Mouse (Mus musculus) urinary bladder, postnatal 14 days (tissue): ENCODE measurements around the gene Maml1.

Experiments
- DNase-seq: peaks from one replicate; pipeline ENCODE4 v3.0.0; 2021; ENCODE audit warnings: low spot score

Gene Maml1

GRCm38 (mm10) chr11:50238821-50239791 is 53.0 kb downstream of the Maml1 start:
- no peak for DNase-seq

DNA sequence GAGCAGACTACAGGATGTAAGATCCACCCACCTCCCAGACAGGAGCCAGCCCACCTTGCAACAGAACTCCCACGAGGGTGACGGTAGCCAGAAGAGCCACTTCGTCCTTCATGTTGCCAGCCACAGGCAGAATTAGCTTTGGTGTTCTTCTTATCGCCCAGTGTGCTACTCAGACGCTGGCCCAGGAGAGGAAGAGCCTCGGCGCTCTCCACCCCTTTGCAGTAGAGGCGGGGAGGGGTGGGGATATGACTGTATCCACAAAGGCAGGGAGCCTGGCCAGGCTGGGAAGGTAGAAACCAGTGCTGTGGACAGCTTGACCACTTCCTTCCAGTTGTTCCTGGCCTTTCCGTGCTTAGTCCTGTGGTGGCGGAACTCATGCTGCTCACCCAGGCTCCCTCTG is 53.8 kb downstream of the Maml1 start, which contains the start of gene Ltc4s:
Gene Ltc4s, minus strand, starts transcription at position 293 of the 400 bp plus-strand sequence.
- no peak for DNase-seq

- peak; percentile 29 for DNase-seq
Measured at GRCm38 (mm10) chr11:50236937-50237835, 54.9 kb downstream of the Maml1 start.

- peak; percentile 90 for DNase-seq
Measured at GRCm38 (mm10) chr11:50236540-50236936, 55.6 kb downstream of the Maml1 start.

GRCm38 (mm10) chr11:50234606-50235005 is 57.5 kb downstream of the Maml1 start:
- no peak for DNase-seq

DNA sequence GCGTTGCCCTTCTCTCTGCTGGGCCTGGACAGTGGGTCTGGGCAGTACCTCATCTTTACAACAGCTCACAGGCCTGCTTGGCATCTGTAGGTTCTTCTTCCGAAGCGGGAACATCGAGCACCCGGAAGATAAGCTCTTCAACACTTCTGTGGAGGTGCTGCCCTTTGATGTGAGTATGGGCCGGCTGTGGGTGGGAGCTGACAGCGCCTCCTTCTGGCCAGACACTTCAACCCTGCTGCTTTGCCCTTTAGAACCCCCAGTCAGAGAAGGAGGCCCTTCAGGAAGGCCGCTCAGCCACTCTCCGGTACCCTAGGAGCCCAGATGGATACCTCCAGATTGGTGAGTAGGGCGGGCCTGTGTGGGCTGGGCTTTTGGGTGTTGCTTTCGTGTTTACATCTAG is 58.1 kb downstream of the Maml1 start:
- DNase-seq = no peak

- DNase-seq = no peak
Measured at GRCm38 (mm10) chr11:50233022-50233421, 59.1 kb downstream of the Maml1 start.

DNA sequence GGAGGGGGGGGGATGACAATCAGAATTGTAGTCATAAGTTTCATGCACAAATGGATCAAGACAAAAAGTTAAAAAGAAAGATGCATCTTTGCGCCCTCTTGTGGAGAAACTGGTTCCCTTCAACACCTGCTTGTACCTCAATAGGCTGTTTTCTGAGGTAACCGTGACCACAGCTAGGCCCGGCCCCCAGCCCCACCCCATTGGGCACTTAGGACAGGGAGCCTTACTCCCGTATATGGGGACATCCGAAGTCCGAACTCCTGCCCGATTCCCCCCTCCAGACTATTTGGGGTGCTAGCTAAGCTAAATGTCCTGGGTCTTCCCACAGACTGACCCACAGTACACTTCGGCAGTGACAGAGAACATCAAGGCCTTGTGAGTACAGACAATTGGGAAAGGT is 60.7 kb downstream of the Maml1 start:
- peak; percentile 68 for DNase-seq

GRCm38 (mm10) chr11:50230481-50231304 is 61.4 kb downstream of the Maml1 start:
- peak; percentile 25 for DNase-seq

GRCm38 (mm10) chr11:50229252-50229910 is 62.7 kb downstream of the Maml1 start:
- DNase-seq = no peak

- DNase-seq = peak; percentile 34
Measured at GRCm38 (mm10) chr11:50228772-50229171, 63.3 kb downstream of the Maml1 start.

GRCm38 (mm10) chr11:50227736-50228135 is 64.4 kb downstream of the Maml1 start:
- DNase-seq = no peak

GRCm38 (mm10) chr11:50227226-50227625 is 64.9 kb downstream of the Maml1 start:
- no peak for DNase-seq

DNA sequence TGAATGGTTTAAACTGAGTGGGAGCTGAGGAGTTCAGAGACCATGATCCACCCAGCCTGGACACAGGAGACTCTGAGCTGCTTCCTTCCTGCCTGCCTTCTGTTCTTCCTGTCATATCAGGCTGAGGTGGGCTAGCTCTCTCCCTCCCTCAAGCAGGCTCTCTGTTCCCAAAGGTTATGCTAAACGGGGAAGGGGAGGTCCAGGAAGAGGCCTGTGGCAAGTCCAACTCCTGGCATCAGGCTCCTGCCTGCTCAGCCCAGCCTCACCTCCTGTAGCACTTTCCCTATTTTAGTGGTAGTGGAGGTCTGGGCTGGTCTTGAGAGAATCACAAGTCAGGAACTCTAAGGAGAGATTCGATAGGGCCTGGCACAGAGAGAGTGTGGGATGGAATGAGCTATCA is 65.7 kb downstream of the Maml1 start:
- DNase-seq = no peak

DNA sequence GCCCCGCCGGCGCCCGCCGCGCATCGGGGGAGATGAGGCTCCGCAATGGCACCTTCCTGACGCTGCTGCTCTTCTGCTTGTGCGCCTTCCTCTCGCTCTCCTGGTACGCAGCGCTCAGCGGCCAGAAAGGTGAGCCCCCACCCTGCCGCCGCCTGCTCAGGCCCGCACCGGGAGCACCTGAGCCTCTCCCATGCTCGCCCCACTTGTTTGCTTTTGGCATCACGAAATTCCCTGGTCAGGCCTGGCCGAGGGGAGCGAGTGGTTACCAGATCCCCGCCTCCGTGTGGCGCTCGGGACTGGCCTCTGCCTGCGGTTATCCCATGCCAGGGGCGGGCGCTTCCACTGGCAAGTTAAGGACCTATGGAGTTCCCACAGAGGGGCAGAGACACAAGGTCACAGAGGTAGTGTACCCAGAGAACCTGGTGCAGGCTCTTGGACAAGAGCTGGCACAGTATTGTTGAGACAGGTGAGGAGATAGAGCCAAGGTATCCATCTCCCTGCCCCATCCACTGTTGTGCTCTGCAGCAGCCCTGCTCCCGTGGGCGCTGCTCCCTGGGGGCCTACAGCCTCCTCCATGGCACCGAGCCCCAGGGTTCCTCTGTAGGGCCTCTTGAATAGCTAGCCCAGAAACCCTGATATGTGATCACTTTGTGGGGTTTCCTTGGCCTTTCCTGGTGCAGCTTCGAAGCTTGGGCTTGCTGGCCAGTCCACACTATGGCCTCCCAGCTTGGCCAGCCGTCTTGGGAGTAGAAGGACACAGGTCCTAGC is 66.3 kb downstream of the Maml1 start:
- DNase-seq = peak; percentile 48

DNA sequence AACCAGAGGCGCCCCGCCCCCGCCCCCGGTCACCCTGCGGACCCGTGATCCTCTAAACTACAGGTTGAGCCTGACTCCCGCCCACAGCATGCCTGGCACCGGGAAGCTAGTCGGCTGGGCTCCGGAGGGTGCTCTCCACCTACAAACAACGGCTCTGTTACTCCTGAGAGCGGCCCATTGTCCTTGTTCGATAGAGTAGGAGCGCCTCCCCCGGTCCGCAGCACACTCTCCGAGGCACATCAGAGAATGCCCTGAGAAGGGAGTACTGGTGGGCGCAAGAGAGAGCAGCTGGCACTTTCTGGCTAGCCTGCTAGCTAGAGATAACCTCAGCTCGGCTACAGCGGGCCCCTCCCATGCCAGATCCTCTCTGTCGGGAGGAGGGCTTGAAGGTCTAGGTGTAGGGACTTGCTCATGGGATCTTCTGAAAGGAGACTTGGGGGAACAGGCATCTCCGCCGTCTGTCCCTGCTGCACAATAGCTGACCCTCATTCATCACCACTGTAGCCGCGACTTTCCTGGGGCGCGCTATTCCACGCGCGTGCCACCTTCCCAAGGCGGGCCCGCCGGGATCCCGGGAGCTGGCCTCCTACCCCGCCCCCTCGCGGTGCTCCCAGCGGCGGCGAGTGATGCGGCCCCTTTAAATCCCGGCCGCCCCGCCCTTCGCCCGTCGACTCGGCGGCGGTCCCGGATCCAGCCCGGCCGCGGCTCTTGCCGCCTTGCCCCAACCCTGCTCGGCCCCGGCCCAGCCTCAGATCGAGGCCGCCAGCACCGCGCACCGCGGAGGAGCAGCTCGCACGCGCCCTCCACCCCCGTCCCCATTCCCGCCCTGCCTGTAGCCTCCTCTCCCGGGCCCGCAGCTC is 67.2 kb downstream of the Maml1 start:
- DNase-seq = peak; percentile 90

DNA sequence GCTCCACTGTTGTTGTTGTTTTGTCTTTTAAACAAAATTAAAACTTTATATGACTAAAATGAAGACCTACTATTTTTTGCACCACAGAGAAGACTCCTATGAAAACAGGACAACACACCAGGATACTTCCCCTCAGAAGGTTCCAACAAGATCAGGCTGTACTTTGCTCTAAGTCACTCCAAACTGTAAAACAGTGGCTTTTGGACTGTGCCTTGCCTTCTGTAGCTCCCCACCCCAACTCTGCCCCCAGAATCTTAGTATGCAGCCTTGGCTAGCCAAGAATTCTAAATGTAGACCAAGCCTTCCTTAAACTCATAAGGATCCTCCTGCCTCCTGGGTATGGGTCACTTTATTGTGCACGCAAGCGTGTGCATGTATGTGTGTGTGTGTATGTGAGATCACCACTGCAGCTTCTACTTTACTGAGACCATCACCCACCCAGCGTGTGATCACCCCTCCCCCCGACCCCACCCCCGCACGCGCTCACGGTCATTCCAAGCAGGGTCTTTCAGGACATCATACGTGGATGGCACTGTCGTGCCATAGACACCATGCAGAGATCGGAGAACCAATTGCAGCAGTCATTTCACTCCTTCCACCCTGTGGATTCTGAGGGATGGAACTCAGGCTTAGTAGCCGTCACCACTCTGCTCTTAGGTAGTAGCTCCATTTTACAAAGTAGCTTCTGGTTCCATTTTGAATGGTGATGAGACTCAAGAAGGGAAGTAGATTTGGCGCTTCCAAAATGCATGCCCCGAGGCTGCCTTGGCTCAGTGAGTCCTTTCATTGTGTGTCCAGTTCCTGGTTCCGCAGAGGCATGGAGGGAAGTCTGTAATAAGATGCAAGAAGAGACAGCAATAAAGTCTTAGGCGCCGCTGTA is 68.1 kb downstream of the Maml1 start:
- no peak for DNase-seq

DNA sequence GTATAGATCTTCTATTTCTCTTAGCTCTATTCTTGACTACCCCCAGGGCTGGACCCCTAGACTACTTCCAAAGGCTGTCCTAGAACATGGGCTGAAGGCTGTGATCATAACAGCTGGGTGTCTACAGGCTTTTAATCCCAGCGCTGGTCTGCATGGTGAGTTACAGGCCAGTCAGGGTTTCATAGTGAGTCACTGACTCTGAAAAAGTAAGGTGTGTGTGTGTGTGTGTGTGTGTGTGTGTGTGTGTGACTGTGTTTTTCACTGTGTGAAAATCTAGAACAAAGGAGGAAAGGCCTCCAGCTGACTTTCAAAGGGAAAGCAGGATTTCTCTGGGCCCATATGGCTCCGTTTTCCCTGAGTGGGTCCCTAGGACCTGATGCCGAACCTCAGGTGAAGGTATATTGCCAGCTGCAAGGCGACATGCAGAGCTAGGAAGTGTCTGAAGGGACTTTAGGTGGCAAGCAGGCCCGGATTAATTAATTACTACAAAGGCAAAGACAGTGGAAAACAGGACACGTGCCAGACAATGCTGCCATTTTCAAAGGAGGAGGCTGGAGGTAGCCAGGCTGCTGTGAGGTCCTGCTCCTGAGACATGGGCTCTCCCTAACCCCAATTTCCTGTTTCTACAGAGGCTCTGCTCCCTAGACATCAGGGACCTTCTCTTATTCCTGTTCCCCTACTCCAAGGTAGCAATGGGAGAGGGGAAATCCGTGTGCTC is 69.4 kb downstream of the Maml1 start:
- no peak for DNase-seq
